Mouse (Mus musculus): ENCODE data around the gene Zfp28. TPM values are rescaled to one million over a fixed set of nuclear protein-coding genes. Genes with fewer than 3 reads are reported as not detected.

Gene Zfp28
- 6.9 and 10.7 TPM in 2 replicates for polyA plus RNA-seq (2014; fragmentation: Nextera tagmentation; extraction: Ambion mirVana)

- Histone ChIP-seq H3K4me3 (ENCODE audit: control insufficient read depth in 1 of 2, insufficient read depth in 1 of 2, low read depth in 1 of 2, low read length in 2 of 2) (peak within 1 kb of the TSS; percentile 73), H3K4me2 (ENCODE audit: low read length) (peak within 1 kb of the TSS; percentile 88), H3K27ac (replicated peaks in 1 of 2; ENCODE audit: control insufficient read depth in 1 of 2, insufficient read depth in 1 of 2, low read depth in 2 of 2, low read length in 2 of 2) (peak within 1 kb of the TSS; percentile 40 to 61; a peak in 2 of 4 replicates), H3K9me3 (ENCODE audit: control insufficient read depth, low read length) (no peaks in the 10 kb centered on the region), H3K4me1 (ENCODE audit: control insufficient read depth in 2 of 2, insufficient read depth in 2 of 2, low read length in 2 of 2) (peaks cover 9 to 11% of the 10 kb centered on the region in 2 experiments; a peak in 3 of 4 replicates), H3K9ac (ENCODE audit: low read length) (peak within 1 kb of the TSS; percentile 85), H3K27me3 (ENCODE audit: control insufficient read depth, insufficient read depth, low read length) (no peaks in the 10 kb centered on the region), H3K36me3 (ENCODE audit: control insufficient read depth, insufficient read depth, low read length) (no peaks in the 10 kb centered on the region)
- under 1% methylated on average over 28 of the region's 28 CpGs for WGBS
- peak; percentile 96 for ATAC-seq (ENCODE audit: insufficient number of reproducible peaks, insufficient read depth, low FRiP score, low read depth)
Observed at GRCm38 (mm10) chr7:6383044-6383455, at the start of gene Zfp28. Gene Zfp28 (plus strand): TSS chr7:6383295.

- Histone ChIP-seq H3K27ac (replicated peaks in 1 of 2; ENCODE audit: control insufficient read depth in 1 of 2, insufficient read depth in 1 of 2, low read depth in 2 of 2, low read length in 2 of 2) (no peak overlapping the region), H3K4me2 (ENCODE audit: low read length) (no peak overlapping the region), H3K4me3 (ENCODE audit: control insufficient read depth in 1 of 2, insufficient read depth in 1 of 2, low read depth in 1 of 2, low read length in 2 of 2) (no peak overlapping the region), H3K9me3 (ENCODE audit: control insufficient read depth, low read length) (no peaks in the 10 kb centered on the region), H3K27me3 (ENCODE audit: control insufficient read depth, insufficient read depth, low read length) (no peaks in the 10 kb centered on the region), H3K9ac (ENCODE audit: low read length) (no peak overlapping the region), H3K36me3 (ENCODE audit: control insufficient read depth, insufficient read depth, low read length) (no peaks in the 10 kb centered on the region), H3K4me1 (ENCODE audit: control insufficient read depth in 2 of 2, insufficient read depth in 2 of 2, low read length in 2 of 2) (no peaks in the 10 kb centered on the region)
- ATAC-seq (ENCODE audit: insufficient number of reproducible peaks, insufficient read depth, low FRiP score, low read depth): no peak
- 77% methylated on average over 5 of the region's 5 CpGs for WGBS
Observed at GRCm38 (mm10) chr7:6339865-6340264, 43.2 kb upstream of the Zfp28 start.

- peak within 1 kb of the TSS; percentile 70 for H3K4me2 ChIP-seq (ENCODE audit: low read length)
Observed at GRCm38 (mm10) chr7:6343501-6344071, 39.5 kb upstream of the Zfp28 start, which contains the start of gene Gm3854. Gene Gm3854 (plus strand): TSS chr7:6343759.

GRCm38 (mm10) chr7:6344124-6344523 is 39.0 kb upstream of the Zfp28 start:
- H3K36me3 ChIP-seq (ENCODE audit: control insufficient read depth, insufficient read depth, low read length): no peaks in the 10 kb centered on the region
- peak overlapping the region; percentile 70 for H3K4me2 ChIP-seq (ENCODE audit: low read length)
- no peak overlapping the region for H3K27ac ChIP-seq (replicated peaks in 1 of 2; ENCODE audit: control insufficient read depth in 1 of 2, insufficient read depth in 1 of 2, low read depth in 2 of 2, low read length in 2 of 2)
- H3K9me3 ChIP-seq (ENCODE audit: control insufficient read depth, low read length): no peaks in the 10 kb centered on the region
- peak overlapping the region; percentile 70 to 86 for H3K4me3 ChIP-seq (ENCODE audit: control insufficient read depth in 1 of 2, insufficient read depth in 1 of 2, low read depth in 1 of 2, low read length in 2 of 2)
- WGBS: 32% methylated on average over 10 of the region's 10 CpGs
- peak overlapping the region; percentile 74 for H3K9ac ChIP-seq (ENCODE audit: low read length)
- no peak for ATAC-seq (ENCODE audit: insufficient number of reproducible peaks, insufficient read depth, low FRiP score, low read depth)
- no peaks in the 10 kb centered on the region for H3K27me3 ChIP-seq (ENCODE audit: control insufficient read depth, insufficient read depth, low read length)
- no peaks in the 10 kb centered on the region for H3K4me1 ChIP-seq (ENCODE audit: control insufficient read depth in 2 of 2, insufficient read depth in 2 of 2, low read length in 2 of 2)

More at GRCm38 (mm10) chr7:6343501-6344071, 39.5 kb upstream of the Zfp28 start, which contains the start of gene Gm3854:
- Histone ChIP-seq H3K27ac (replicated peaks in 1 of 2; ENCODE audit: control insufficient read depth in 1 of 2, insufficient read depth in 1 of 2, low read depth in 2 of 2, low read length in 2 of 2) (peak within 1 kb of the TSS in 1 of 2 experiments; percentile 24; a peak in 1 of 4 replicates), H3K27me3 (ENCODE audit: control insufficient read depth, insufficient read depth, low read length) (no peaks in the 10 kb centered on the region), H3K9ac (ENCODE audit: low read length) (peak within 1 kb of the TSS; percentile 74), H3K36me3 (ENCODE audit: control insufficient read depth, insufficient read depth, low read length) (no peaks in the 10 kb centered on the region), H3K4me3 (ENCODE audit: control insufficient read depth in 1 of 2, insufficient read depth in 1 of 2, low read depth in 1 of 2, low read length in 2 of 2) (peak within 1 kb of the TSS; percentile 70 to 86), H3K9me3 (ENCODE audit: control insufficient read depth, low read length) (no peaks in the 10 kb centered on the region), H3K4me1 (ENCODE audit: control insufficient read depth in 2 of 2, insufficient read depth in 2 of 2, low read length in 2 of 2) (no peaks in the 10 kb centered on the region)
- WGBS: under 1% methylated on average over 26 of the region's 26 CpGs
- peak; percentile 69; the same call in 1 of the 2 replicates for ATAC-seq (ENCODE audit: insufficient number of reproducible peaks, insufficient read depth, low FRiP score, low read depth)

GRCm38 (mm10) chr7:6358121-6358520 is 25.0 kb upstream of the Zfp28 start:
- Histone ChIP-seq H3K4me1 (ENCODE audit: control insufficient read depth in 2 of 2, insufficient read depth in 2 of 2, low read length in 2 of 2) (no peaks in the 10 kb centered on the region), H3K27me3 (ENCODE audit: control insufficient read depth, insufficient read depth, low read length) (no peaks in the 10 kb centered on the region), H3K27ac (replicated peaks in 1 of 2; ENCODE audit: control insufficient read depth in 1 of 2, insufficient read depth in 1 of 2, low read depth in 2 of 2, low read length in 2 of 2) (no peak overlapping the region), H3K4me2 (ENCODE audit: low read length) (no peak overlapping the region), H3K4me3 (ENCODE audit: control insufficient read depth in 1 of 2, insufficient read depth in 1 of 2, low read depth in 1 of 2, low read length in 2 of 2) (no peak overlapping the region), H3K9me3 (ENCODE audit: control insufficient read depth, low read length) (no peaks in the 10 kb centered on the region), H3K9ac (ENCODE audit: low read length) (no peak overlapping the region; the same call in 1 of the 2 replicates), H3K36me3 (ENCODE audit: control insufficient read depth, insufficient read depth, low read length) (0 out of 2 replicates have a peak, but pooled peaks cover 10% of the 10 kb centered on the region)
- ATAC-seq (ENCODE audit: insufficient number of reproducible peaks, insufficient read depth, low FRiP score, low read depth): no peak
- 49% methylated on average over 2 of the region's 2 CpGs for WGBS

GRCm38 (mm10) chr7:6358937-6359590 is 24.0 kb upstream of the Zfp28 start:
- Histone ChIP-seq H3K9ac (ENCODE audit: low read length) (no peak overlapping the region), H3K4me3 (ENCODE audit: control insufficient read depth in 1 of 2, insufficient read depth in 1 of 2, low read depth in 1 of 2, low read length in 2 of 2) (no peak overlapping the region), H3K4me2 (ENCODE audit: low read length) (no peak overlapping the region), H3K36me3 (ENCODE audit: control insufficient read depth, insufficient read depth, low read length) (0 out of 2 replicates have a peak, but pooled peaks cover 4% of the 10 kb centered on the region), H3K4me1 (ENCODE audit: control insufficient read depth in 2 of 2, insufficient read depth in 2 of 2, low read length in 2 of 2) (peaks cover 0 to 5% of the 10 kb centered on the region in 2 experiments; a peak in 3 of 4 replicates), H3K27me3 (ENCODE audit: control insufficient read depth, insufficient read depth, low read length) (no peaks in the 10 kb centered on the region), H3K9me3 (ENCODE audit: control insufficient read depth, low read length) (no peaks in the 10 kb centered on the region), H3K27ac (replicated peaks in 1 of 2; ENCODE audit: control insufficient read depth in 1 of 2, insufficient read depth in 1 of 2, low read depth in 2 of 2, low read length in 2 of 2) (no peak overlapping the region)
- WGBS: 52% methylated on average over 10 of the region's 10 CpGs
- no peak for ATAC-seq (ENCODE audit: insufficient number of reproducible peaks, insufficient read depth, low FRiP score, low read depth)

- no peaks in the 10 kb centered on the region for H3K36me3 ChIP-seq (ENCODE audit: control insufficient read depth, insufficient read depth, low read length)
- H3K4me2 ChIP-seq (ENCODE audit: low read length): no peak overlapping the region
- H3K9me3 ChIP-seq (ENCODE audit: control insufficient read depth, low read length): no peaks in the 10 kb centered on the region
- no peak overlapping the region for H3K4me3 ChIP-seq (ENCODE audit: control insufficient read depth in 1 of 2, insufficient read depth in 1 of 2, low read depth in 1 of 2, low read length in 2 of 2)
- H3K27ac ChIP-seq (replicated peaks in 1 of 2; ENCODE audit: control insufficient read depth in 1 of 2, insufficient read depth in 1 of 2, low read depth in 2 of 2, low read length in 2 of 2): no peak overlapping the region
- peaks cover 0 to 6% of the 10 kb centered on the region in 2 experiments; a peak in 3 of 4 replicates for H3K4me1 ChIP-seq (ENCODE audit: control insufficient read depth in 2 of 2, insufficient read depth in 2 of 2, low read length in 2 of 2)
- H3K9ac ChIP-seq (ENCODE audit: low read length): no peak overlapping the region
- ATAC-seq (ENCODE audit: insufficient number of reproducible peaks, insufficient read depth, low FRiP score, low read depth): no peak
- no peaks in the 10 kb centered on the region for H3K27me3 ChIP-seq (ENCODE audit: control insufficient read depth, insufficient read depth, low read length)
- WGBS: 10% methylated on average over 7 of the region's 9 CpGs
Observed at GRCm38 (mm10) chr7:6360477-6361060, 22.5 kb upstream of the Zfp28 start.
